Mouse (Mus musculus) ovary, postnatal 10 days (tissue): ENCODE measurements around the gene Stk11ip.

Experiments
- DNase-seq: peaks from one replicate; pipeline ENCODE4 v3.0.0; 2022; ENCODE audit warnings: low spot score

Stk11ip gene

GRCm38 (mm10) chr1:75572776-75573175 lies 51.4 kb downstream of the Stk11ip start:
- no peak for DNase-seq

- no peak for DNase-seq
Observed at GRCm38 (mm10) chr1:75573715-75574114, 52.4 kb downstream of the Stk11ip start.

- no peak for DNase-seq
Observed at GRCm38 (mm10) chr1:75574476-75575310, 53.4 kb downstream of the Stk11ip start.

- DNase-seq: no peak
Observed at GRCm38 (mm10) chr1:75581936-75582624, 60.8 kb downstream of the Stk11ip start.

- no peak for DNase-seq
Observed at GRCm38 (mm10) chr1:75582625-75582956, 61.3 kb downstream of the Stk11ip start.

GRCm38 (mm10) chr1:75583034-75583433 lies 61.7 kb downstream of the Stk11ip start:
- DNase-seq: no peak

- DNase-seq: no peak
Observed at GRCm38 (mm10) chr1:75586791-75587190, 65.5 kb downstream of the Stk11ip start.
